Mouse (Mus musculus): ENCODE data around the gene Wbp11. TPM values are rescaled to one million over a fixed set of nuclear protein-coding genes. Genes with fewer than 3 reads are reported as not detected.
"Not testable (repeated sequence)": the region's sequence is repeated elsewhere in the genome, so short reads cannot be mapped to it uniquely, and the experiment has no call there.

Gene Wbp11
- polyA plus RNA-seq, 1 experiment from 2014 or later: 93.5 TPM

DNA sequence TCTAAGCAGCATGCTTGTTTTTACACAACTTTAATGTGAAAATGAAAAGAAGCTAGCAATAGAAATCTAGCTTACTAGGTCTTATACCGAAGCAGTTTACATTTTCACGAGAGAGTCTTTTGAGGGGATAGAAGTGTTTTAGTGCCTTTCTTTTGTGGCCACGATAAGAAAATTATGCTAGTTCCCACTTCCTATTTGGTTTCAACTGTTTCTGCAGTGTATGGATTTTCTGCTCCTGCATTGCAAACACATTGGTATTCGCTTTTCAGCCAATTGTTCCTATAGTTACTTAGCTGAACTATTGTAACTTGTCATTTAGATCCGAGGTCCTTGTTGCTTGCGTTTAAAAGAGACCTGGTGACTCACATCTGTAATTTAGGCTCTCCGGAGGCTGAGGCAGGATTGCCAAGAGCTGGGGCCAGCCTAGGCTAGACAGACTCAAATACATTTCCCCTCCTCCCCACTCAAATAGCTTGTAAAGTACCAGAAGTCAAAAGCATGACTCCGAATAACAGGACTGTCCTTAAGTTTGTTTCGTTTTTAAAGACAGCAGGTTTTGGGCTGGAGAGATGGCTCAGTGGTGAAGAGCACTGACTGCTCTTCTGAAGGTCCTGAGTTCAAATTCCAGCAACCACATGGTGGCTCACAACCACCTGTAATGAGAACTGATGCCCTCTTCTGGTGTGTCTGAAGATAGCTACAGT lies 23.2 kb downstream of the Wbp11 start:
- Histone ChIP-seq H3K4me2 (peak overlapping the region; percentile 95), H3K4me1 (ENCODE audit: control insufficient read depth, insufficient read depth, low read length) (peaks cover 11% of the 10 kb centered on the region), H3K9ac (ENCODE audit: low read depth, low read length) (peak overlapping the region; percentile 99), H3K27me3 (ENCODE audit: control insufficient read depth, insufficient read depth, low read length) (no peaks in the 10 kb centered on the region), H3K9me3 (replicated peaks; ENCODE audit: control insufficient read depth, low read length) (no peaks in the 10 kb centered on the region), H3K36me3 (ENCODE audit: control insufficient read depth, insufficient read depth, low read length) (no peaks in the 10 kb centered on the region), H3K4me3 (ENCODE audit: low read depth, low read length) (peak overlapping the region; percentile 75), H3K27ac (ENCODE audit: low read depth, low read length) (peak overlapping the region; percentile 100)
- no peak for ATAC-seq (replicated peaks; ENCODE audit: insufficient number of reproducible peaks, low FRiP score, low TSS enrichment)
- WGBS (ENCODE audit: insufficient replicate concordance): 32% methylated on average over 9 of the region's 9 CpGs

DNA sequence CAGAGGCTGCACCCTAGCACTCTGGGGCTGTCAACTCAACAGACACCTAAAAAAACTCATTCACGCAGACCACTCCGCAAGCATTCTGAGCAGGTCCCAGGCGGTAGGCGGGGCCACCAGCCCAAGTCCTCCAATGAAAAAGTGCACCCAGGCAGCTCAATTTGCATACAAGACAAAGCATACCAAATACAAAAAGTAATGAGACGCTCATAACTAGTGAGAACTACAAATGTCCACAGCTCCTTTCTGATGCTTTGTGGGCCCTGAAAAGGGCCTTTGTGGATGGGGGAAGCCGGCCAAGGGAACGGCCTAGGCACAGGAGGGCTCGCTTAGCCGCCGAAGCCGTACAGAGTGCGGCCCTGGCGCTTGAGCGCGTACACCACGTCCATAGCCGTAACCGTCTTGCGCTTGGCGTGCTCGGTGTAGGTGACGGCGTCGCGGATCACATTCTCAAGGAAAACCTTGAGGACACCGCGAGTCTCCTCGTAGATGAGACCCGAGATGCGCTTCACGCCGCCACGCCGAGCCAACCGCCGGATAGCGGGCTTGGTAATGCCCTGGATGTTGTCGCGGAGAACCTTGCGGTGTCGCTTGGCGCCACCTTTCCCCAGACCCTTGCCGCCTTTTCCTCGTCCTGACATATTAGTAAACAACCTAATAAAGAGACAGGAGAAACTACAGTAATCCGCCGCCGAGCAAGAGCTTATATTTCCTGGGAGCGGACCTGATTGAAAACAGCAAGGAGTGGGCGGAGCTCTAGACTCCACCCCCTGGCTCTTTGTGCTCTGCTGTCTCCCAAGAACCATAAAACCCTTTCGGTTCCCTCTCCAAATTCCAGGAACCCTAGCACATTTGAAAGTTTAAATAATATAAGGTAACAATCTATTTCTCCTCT lies 24.0 kb downstream of the Wbp11 start, which contains the start of gene Hist4h4:
Hist4h4 (minus strand) TSS at position 677 of the 895 bp plus-strand sequence.
- H3K9ac ChIP-seq (ENCODE audit: low read depth, low read length): peak within 1 kb of the TSS; percentile 99
- H3K4me2 ChIP-seq: peak within 1 kb of the TSS; percentile 95
- H3K27me3 ChIP-seq (ENCODE audit: control insufficient read depth, insufficient read depth, low read length): no peaks in the 10 kb centered on the region
- peak; percentile 73 for ATAC-seq (replicated peaks; ENCODE audit: insufficient number of reproducible peaks, low FRiP score, low TSS enrichment)
- H3K4me1 ChIP-seq (ENCODE audit: control insufficient read depth, insufficient read depth, low read length): peaks cover 3% of the 10 kb centered on the region
- no peaks in the 10 kb centered on the region for H3K36me3 ChIP-seq (ENCODE audit: control insufficient read depth, insufficient read depth, low read length)
- H3K27ac ChIP-seq (ENCODE audit: low read depth, low read length): peak within 1 kb of the TSS; percentile 100
- H3K9me3 ChIP-seq (replicated peaks; ENCODE audit: control insufficient read depth, low read length): no peaks in the 10 kb centered on the region
- H3K4me3 ChIP-seq (ENCODE audit: low read depth, low read length): peak within 1 kb of the TSS; percentile 75
- under 1% methylated on average over 50 of the region's 50 CpGs for WGBS (ENCODE audit: insufficient replicate concordance)

- H3K9ac ChIP-seq (ENCODE audit: low read depth, low read length): peak overlapping the region; percentile 99
- no peak for ATAC-seq (replicated peaks; ENCODE audit: insufficient number of reproducible peaks, low FRiP score, low TSS enrichment)
- no peaks in the 10 kb centered on the region for H3K9me3 ChIP-seq (replicated peaks; ENCODE audit: control insufficient read depth, low read length)
- WGBS (ENCODE audit: insufficient replicate concordance): 11% methylated on average over 12 of the region's 12 CpGs
- H3K4me1 ChIP-seq (ENCODE audit: control insufficient read depth, insufficient read depth, low read length): peaks cover 3% of the 10 kb centered on the region
- no peaks in the 10 kb centered on the region for H3K27me3 ChIP-seq (ENCODE audit: control insufficient read depth, insufficient read depth, low read length)
- H3K4me2 ChIP-seq: peak overlapping the region; percentile 95
- H3K36me3 ChIP-seq (ENCODE audit: control insufficient read depth, insufficient read depth, low read length): no peaks in the 10 kb centered on the region
- H3K27ac ChIP-seq (ENCODE audit: low read depth, low read length): peak overlapping the region; percentile 100
- H3K4me3 ChIP-seq (ENCODE audit: low read depth, low read length): peak overlapping the region; percentile 75
Measured at GRCm38 (mm10) chr6:136803093-136803738, 24.8 kb downstream of the Wbp11 start.

DNA sequence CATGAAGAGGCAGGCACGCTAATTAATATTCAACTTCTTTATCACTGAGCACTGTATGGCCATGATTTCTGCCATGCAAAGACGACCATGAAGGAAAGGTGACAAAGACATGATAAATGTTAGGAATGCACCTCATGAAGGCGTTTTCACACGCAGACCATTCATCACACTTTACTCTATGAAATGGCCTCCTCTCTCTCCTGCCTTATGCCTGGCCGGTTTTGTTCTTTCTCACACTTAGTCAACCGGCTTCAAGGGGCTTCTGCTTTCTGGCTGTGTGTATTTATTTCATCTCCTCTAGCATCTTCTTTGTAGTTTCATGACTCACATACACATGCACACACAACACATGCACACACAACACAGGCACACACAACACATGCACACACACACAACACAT lies 26.8 kb downstream of the Wbp11 start:
- Histone ChIP-seq H3K4me1 (ENCODE audit: control insufficient read depth, insufficient read depth, low read length) (peaks cover 3% of the 10 kb centered on the region), H3K36me3 (ENCODE audit: control insufficient read depth, insufficient read depth, low read length) (no peaks in the 10 kb centered on the region), H3K4me3 (ENCODE audit: low read depth, low read length) (no peak overlapping the region), H3K4me2 (no peak overlapping the region), H3K9me3 (replicated peaks; ENCODE audit: control insufficient read depth, low read length) (no peaks in the 10 kb centered on the region), H3K27me3 (ENCODE audit: control insufficient read depth, insufficient read depth, low read length) (no peaks in the 10 kb centered on the region), H3K27ac (ENCODE audit: low read depth, low read length) (no peak overlapping the region), H3K9ac (ENCODE audit: low read depth, low read length) (no peak overlapping the region)
- ATAC-seq (replicated peaks; ENCODE audit: insufficient number of reproducible peaks, low FRiP score, low TSS enrichment): no peak
- WGBS (ENCODE audit: insufficient replicate concordance): 76% methylated on average over 6 of the region's 6 CpGs

GRCm38 (mm10) chr6:136800710-136801109 lies 27.3 kb downstream of the Wbp11 start:
- Histone ChIP-seq H3K9me3 (replicated peaks; ENCODE audit: control insufficient read depth, low read length) (no peaks in the 10 kb centered on the region), H3K27ac (ENCODE audit: low read depth, low read length) (no peak overlapping the region), H3K27me3 (ENCODE audit: control insufficient read depth, insufficient read depth, low read length) (no peaks in the 10 kb centered on the region), H3K9ac (ENCODE audit: low read depth, low read length) (no peak overlapping the region), H3K4me2 (no peak overlapping the region), H3K4me3 (ENCODE audit: low read depth, low read length) (no peak overlapping the region), H3K4me1 (ENCODE audit: control insufficient read depth, insufficient read depth, low read length) (peaks cover 3% of the 10 kb centered on the region), H3K36me3 (ENCODE audit: control insufficient read depth, insufficient read depth, low read length) (no peaks in the 10 kb centered on the region)
- 85% methylated on average over 8 of the region's 8 CpGs for WGBS (ENCODE audit: insufficient replicate concordance)
- no peak for ATAC-seq (replicated peaks; ENCODE audit: insufficient number of reproducible peaks, low FRiP score, low TSS enrichment)

- not testable (repeated sequence) for H3K4me3 ChIP-seq (ENCODE audit: low read depth, low read length); ATAC-seq (replicated peaks; ENCODE audit: insufficient number of reproducible peaks, low FRiP score, low TSS enrichment)
Measured at GRCm38 (mm10) chr6:136797874-136798693, 29.9 kb downstream of the Wbp11 start.

GRCm38 (mm10) chr6:136795850-136796249 lies 32.2 kb downstream of the Wbp11 start:
- H3K9me3 ChIP-seq (replicated peaks; ENCODE audit: control insufficient read depth, low read length): no peaks in the 10 kb centered on the region
- ATAC-seq (replicated peaks; ENCODE audit: insufficient number of reproducible peaks, low FRiP score, low TSS enrichment): no peak
- H3K4me3 ChIP-seq (ENCODE audit: low read depth, low read length): no peak overlapping the region
- WGBS (ENCODE audit: insufficient replicate concordance): 64% methylated on average over 6 of the region's 6 CpGs
- no peaks in the 10 kb centered on the region for H3K36me3 ChIP-seq (ENCODE audit: control insufficient read depth, insufficient read depth, low read length)
- no peak overlapping the region for H3K9ac ChIP-seq (ENCODE audit: low read depth, low read length)
- H3K4me1 ChIP-seq (ENCODE audit: control insufficient read depth, insufficient read depth, low read length): no peaks in the 10 kb centered on the region
- no peak overlapping the region for H3K27ac ChIP-seq (ENCODE audit: low read depth, low read length)
- H3K4me2 ChIP-seq: no peak overlapping the region
- no peaks in the 10 kb centered on the region for H3K27me3 ChIP-seq (ENCODE audit: control insufficient read depth, insufficient read depth, low read length)

More at GRCm38 (mm10) chr6:136797874-136798693, 29.9 kb downstream of the Wbp11 start:
- 73% methylated on average over 3 of the region's 3 CpGs for WGBS (ENCODE audit: insufficient replicate concordance)
- H3K27ac ChIP-seq (ENCODE audit: low read depth, low read length); H3K27me3 ChIP-seq (ENCODE audit: control insufficient read depth, insufficient read depth, low read length); H3K9me3 ChIP-seq (replicated peaks; ENCODE audit: control insufficient read depth, low read length); H3K4me1 ChIP-seq (ENCODE audit: control insufficient read depth, insufficient read depth, low read length); H3K36me3 ChIP-seq (ENCODE audit: control insufficient read depth, insufficient read depth, low read length); H3K9ac ChIP-seq (ENCODE audit: low read depth, low read length): not testable (repeated sequence)
- H3K4me2 ChIP-seq: 0 out of 2 replicates have a peak overlapping the region, but pooled peaks have one; percentile 9

DNA sequence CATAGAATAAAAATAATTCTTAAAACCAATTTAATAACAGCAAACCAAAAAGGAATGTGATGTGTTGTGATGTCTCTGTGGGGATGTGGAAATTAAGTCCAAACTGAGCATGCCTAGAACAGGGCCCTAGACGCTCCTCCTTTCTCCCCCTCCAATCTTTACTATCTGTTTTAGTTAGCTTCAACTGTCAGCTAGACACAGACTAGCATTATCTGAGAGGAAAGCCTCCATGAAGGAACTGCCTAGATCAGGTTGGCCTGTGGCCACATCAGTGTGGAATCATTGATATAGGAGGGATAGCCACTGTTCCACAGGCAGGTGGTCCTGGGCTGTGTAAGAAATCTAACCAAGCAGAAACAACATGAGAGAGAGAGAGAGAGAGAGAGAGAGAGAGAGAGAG lies 32.9 kb downstream of the Wbp11 start:
- no peak for ATAC-seq (replicated peaks; ENCODE audit: insufficient number of reproducible peaks, low FRiP score, low TSS enrichment)
- Histone ChIP-seq H3K4me2 (no peak overlapping the region), H3K9ac (ENCODE audit: low read depth, low read length) (no peak overlapping the region), H3K4me3 (ENCODE audit: low read depth, low read length) (no peak overlapping the region), H3K27me3 (ENCODE audit: control insufficient read depth, insufficient read depth, low read length) (no peaks in the 10 kb centered on the region), H3K9me3 (replicated peaks; ENCODE audit: control insufficient read depth, low read length) (no peaks in the 10 kb centered on the region), H3K27ac (ENCODE audit: low read depth, low read length) (no peak overlapping the region), H3K36me3 (ENCODE audit: control insufficient read depth, insufficient read depth, low read length) (no peaks in the 10 kb centered on the region), H3K4me1 (ENCODE audit: control insufficient read depth, insufficient read depth, low read length) (no peaks in the 10 kb centered on the region)
- WGBS (ENCODE audit: insufficient replicate concordance): 27% methylated on average over 1 of the region's 1 CpGs
